Mouse (Mus musculus) CH12.LX (cell line): ENCODE measurements around the gene Ipo8. TPM values are rescaled to one million over a fixed set of nuclear protein-coding genes. Genes with fewer than 3 reads are reported as not detected.

Experiments used
- DNase-seq: peaks from one replicate; pipeline ENCODE4 v3.0.0-alpha.2; 2013; ENCODE audit errors: extremely low read depth
- H3K27ac ChIP-seq: 2 replicates; pipeline ENCODE4 v1.5.1; 2012; ENCODE audit warnings: low read depth, mild to moderate bottlenecking, control low read depth, moderate library complexity; ENCODE audit not compliant: insufficient read depth
- H3K27me3 ChIP-seq: replicated peaks from 2 replicates; pipeline ENCODE3; 2012; ENCODE audit warnings: inconsistent platforms
- H3K36me3 ChIP-seq, 2 experiments: replicated peaks in 1 of 2; 2 replicates each; pipeline versions ENCODE3 to v1.6.1; 2012; ENCODE audit warnings: inconsistent platforms in 1 of 2, low read length in 1 of 2, mild to moderate bottlenecking in 1 of 2, mixed read lengths in 1 of 2, moderate library complexity in 1 of 2; ENCODE audit not compliant: control insufficient read depth in 1 of 2, insufficient read depth in 1 of 2
- H3K4me1 ChIP-seq, 2 experiments: 2 replicates each; pipeline ENCODE4 v1.6.1; 2012; ENCODE audit warnings: inconsistent platforms in 1 of 2, moderate library complexity in 1 of 2; ENCODE audit not compliant: insufficient read depth in 2 of 2, control insufficient read depth in 1 of 2
- H3K4me2 ChIP-seq: 2 replicates; pipeline ENCODE4 v1.6.1; 2012; ENCODE audit warnings: low read depth, mild to moderate bottlenecking, control low read depth; ENCODE audit not compliant: poor library complexity, insufficient read depth, severe bottlenecking
- H3K4me3 ChIP-seq, 3 experiments: fragments of 150-350 bp in 1 of 3; sonication (generic) in 1 of 3; replicated peaks in 1 of 3; 2 replicates each; pipeline versions ENCODE3 to v1.5.1; 2011 to 2012; ENCODE audit warnings: low read depth in 2 of 3, low read length in 2 of 3, mild to moderate bottlenecking in 2 of 3, moderate library complexity in 2 of 3, control low read depth in 1 of 3, improper control_type of control experiment in 1 of 3, inconsistent platforms in 1 of 3, mixed read lengths in 1 of 3; ENCODE audit not compliant: poor library complexity in 1 of 3
- H3K79me2 ChIP-seq: replicated peaks from 2 replicates; pipeline ENCODE4 v1.6.1; 2012; ENCODE audit warnings: mild to moderate bottlenecking, moderate library complexity; ENCODE audit not compliant: control insufficient read depth, poor library complexity, insufficient read depth, severe bottlenecking; ENCODE audit errors: extremely low read depth
- H3K9ac ChIP-seq: 2 replicates; pipeline ENCODE4 v1.6.1; 2012; ENCODE audit warnings: low read depth, mild to moderate bottlenecking, control low read depth, moderate library complexity; ENCODE audit not compliant: insufficient read depth
- H3K9me3 ChIP-seq: replicated peaks from 2 replicates; pipeline ENCODE3; 2012; ENCODE audit warnings: low read length, inconsistent platforms, mixed read lengths
- E2F4 ChIP-seq: IDR thresholded peaks from 2 replicates; pipeline ENCODE4 v1.6.1; 2011; ENCODE audit warnings: low read depth, low read length, improper control_type of control experiment; ENCODE audit not compliant: insufficient replicate concordance
- EP300 ChIP-seq: IDR thresholded peaks from 2 replicates; pipeline ENCODE4 v1.6.1; 2011; ENCODE audit warnings: low read length, improper control_type of control experiment
- ETS1 ChIP-seq: conservative IDR thresholded peaks from 2 replicates; pipeline ENCODE4 v1.6.1; 2012; ENCODE audit warnings: low read depth, mild to moderate bottlenecking, inconsistent platforms, low read length, improper control_type of control experiment, moderate library complexity
- GABPA ChIP-seq: IDR thresholded peaks from 2 replicates; pipeline ENCODE4 v1.6.1; 2012; ENCODE audit warnings: low read depth, low read length, improper control_type of control experiment, inconsistent platforms; ENCODE audit not compliant: insufficient replicate concordance
- HCFC1 ChIP-seq: IDR thresholded peaks from 2 replicates; pipeline ENCODE4 v1.6.1; 2012; ENCODE audit warnings: low read depth, mild to moderate bottlenecking, inconsistent platforms, low read length, improper control_type of control experiment
- IRF4 ChIP-seq: IDR thresholded peaks from 2 replicates; pipeline ENCODE4 v1.6.1; 2014; ENCODE audit warnings: low read depth, mild to moderate bottlenecking, inconsistent platforms, low read length, improper control_type of control experiment
- JUND ChIP-seq: conservative IDR thresholded peaks from 2 replicates; pipeline ENCODE4 v1.6.1; 2011; ENCODE audit warnings: low read depth, low read length, improper control_type of control experiment
- MAZ ChIP-seq: IDR thresholded peaks from 2 replicates; pipeline ENCODE4 v1.6.1; 2012; ENCODE audit warnings: low read depth, mild to moderate bottlenecking, inconsistent platforms, low read length, improper control_type of control experiment, moderate library complexity
- MEF2A ChIP-seq: IDR thresholded peaks from 2 replicates; pipeline ENCODE4 v1.6.1; 2014; ENCODE audit warnings: low read depth, mild to moderate bottlenecking, inconsistent platforms, low read length, improper control_type of control experiment, borderline replicate concordance
- NELFE ChIP-seq: IDR thresholded peaks from 2 replicates; pipeline ENCODE4 v1.6.1; 2011; ENCODE audit warnings: low read depth, low read length, improper control_type of control experiment
- PAX5 ChIP-seq: IDR thresholded peaks from 2 replicates; pipeline ENCODE4 v1.6.1; 2012; ENCODE audit warnings: low read length, inconsistent platforms, mixed read lengths
- POLR2A ChIP-seq: IDR thresholded peaks from 2 replicates; pipeline ENCODE4 v1.6.1; 2011; ENCODE audit warnings: low read depth, mild to moderate bottlenecking, improper control_type of control experiment, low read length
- RAD21 ChIP-seq: IDR thresholded peaks from 2 replicates; pipeline ENCODE4 v1.6.1; 2011; ENCODE audit warnings: low read depth, mild to moderate bottlenecking, low read length, improper control_type of control experiment, moderate library complexity
- TBP ChIP-seq: conservative IDR thresholded peaks from 2 replicates; pipeline ENCODE4 v1.6.1; 2011; ENCODE audit warnings: low read depth, low read length, improper control_type of control experiment
- UBTF ChIP-seq: IDR thresholded peaks from 2 replicates; pipeline ENCODE4 v1.6.1; 2012; ENCODE audit warnings: low read depth, mild to moderate bottlenecking, inconsistent platforms, low read length, improper control_type of control experiment, moderate library complexity
- USF2 ChIP-seq: conservative IDR thresholded peaks from 2 replicates; pipeline ENCODE4 v1.6.1; 2011; ENCODE audit warnings: low read depth, low read length, improper control_type of control experiment
- ZC3H11A ChIP-seq: IDR thresholded peaks from 2 replicates; pipeline ENCODE4 v1.6.1; 2012; ENCODE audit warnings: low read depth, mild to moderate bottlenecking, inconsistent platforms, low read length, improper control_type of control experiment
- ZKSCAN1 ChIP-seq: IDR thresholded peaks from 2 replicates; pipeline ENCODE4 v1.6.1; 2012; ENCODE audit warnings: low read depth, inconsistent platforms, low read length, improper control_type of control experiment, borderline replicate concordance
- ZMIZ1 ChIP-seq: IDR thresholded peaks from 2 replicates; pipeline ENCODE4 v1.6.1; 2012; ENCODE audit warnings: low read depth, mild to moderate bottlenecking, inconsistent platforms, low read length, improper control_type of control experiment
- ZNF384 ChIP-seq: IDR thresholded peaks from 2 replicates; pipeline ENCODE4 v1.6.1; 2012; ENCODE audit warnings: low read depth, low read length, improper control_type of control experiment, inconsistent platforms
- dilution Hi-C: fragments of 300-500 bp; cut with MboI; formaldehyde crosslinking; loops from 2 replicates; pipeline ENCODE4 v1.14.3; 2020; ENCODE audit warnings: low sequenced_read_pairs; ENCODE audit not compliant: extremely low pct_unique_long_range_greater_than_20kb, extremely low pct_ligation_motif_present
- in situ Hi-C: fragments of 300-500 bp; cut with MboI; formaldehyde crosslinking; loops from 3 replicates; pipeline ENCODE4 v1.14.3; 2019; ENCODE audit warnings: low sequenced_read_pairs, low pct_ligation_motif_present, low pct_unique_long_range_greater_than_20kb, mixed read lengths
- polyA plus RNA-seq: library from polyadenylated mRNA; unstranded; fragments of >175 nt; gene quantifications from 2 replicates; pipeline ENCODE4 v1.2.1, GENCODE M21; 2012; ENCODE audit warnings: low read depth; ENCODE audit not compliant: insufficient read length
- total RNA-seq, 2 experiments: library from RNA; depleted of rRNA; stranded (reverse); fragments of 300-350 nt in 1 of 2; fragments of >200 nt in 1 of 2; gene quantifications; 2 replicates each; pipeline ENCODE4 v1.2.3; 2012 to 2014

Gene Ipo8
- total and polyA plus RNA-seq, 3 experiments: 15.0 to 23.6 (median 17.6) TPM

- H3K4me3 ChIP-seq: no peak overlapping the region
- no peaks in the 10 kb centered on the region for H3K27me3 ChIP-seq
- peaks cover 0 to 8% of the 10 kb centered on the region in 2 experiments; a peak in 2 of 4 replicates for H3K4me1 ChIP-seq
- no peaks in the 10 kb centered on the region for H3K36me3 ChIP-seq
- no peaks in the 10 kb centered on the region for H3K79me2 ChIP-seq
- H3K27ac ChIP-seq: no peak overlapping the region
- DNase-seq: no peak
- no peak for TF ChIP-seq ZMIZ1
- TF ChIP-seq UBTF: no peak
- TF ChIP-seq RAD21: no peak
- no peak for TF ChIP-seq ZNF384
- no peak for TF ChIP-seq PAX5
- no peak for TF ChIP-seq POLR2A
- no peak for TF ChIP-seq JUND
- no peak for TF ChIP-seq NELFE
- no peak for TF ChIP-seq TBP
- TF ChIP-seq, all 38 proteins: peak for 0
- dilution Hi-C loops: no loop called here
- H3K9ac ChIP-seq: no peak overlapping the region
- no peak overlapping the region for H3K4me2 ChIP-seq
- H3K9me3 ChIP-seq: no peaks in the 10 kb centered on the region
- in situ Hi-C loops: no loop called here
These were observed 97.3 kb downstream of the Ipo8 start for GRCm38 (mm10) chr6:148734012-148734411.

- H3K4me3 ChIP-seq: no peak overlapping the region
- no peak for TF ChIP-seq USF2
- no peak for TF ChIP-seq PAX5
- no peak for TF ChIP-seq ETS1
- no peak for TF ChIP-seq HCFC1
- no peak for TF ChIP-seq TBP
- no peak for TF ChIP-seq POLR2A
- no peak for TF ChIP-seq MAZ
- no peak for TF ChIP-seq GABPA
- no peak for TF ChIP-seq UBTF
- TF ChIP-seq IRF4: no peak
- no peak for TF ChIP-seq ZKSCAN1
- TF ChIP-seq RAD21: no peak
- TF ChIP-seq MEF2A: no peak
- no peak for TF ChIP-seq ZC3H11A
- no peak for TF ChIP-seq EP300
- TF ChIP-seq E2F4: no peak
- no peaks in the 10 kb centered on the region for H3K27me3 ChIP-seq
- dilution Hi-C loops (no loop called here), in situ Hi-C loops (no loop called here)
- no peaks in the 10 kb centered on the region for H3K79me2 ChIP-seq
- H3K9me3 ChIP-seq: no peaks in the 10 kb centered on the region
- H3K27ac ChIP-seq: no peak overlapping the region
- no peak overlapping the region for H3K4me2 ChIP-seq
- no peak for DNase-seq
- H3K9ac ChIP-seq: no peak overlapping the region
- H3K36me3 ChIP-seq: no peaks in the 10 kb centered on the region
- H3K4me1 ChIP-seq: peaks cover 0 to 8% of the 10 kb centered on the region in 2 experiments; a peak in 2 of 4 replicates
These were observed 98.3 kb downstream of the Ipo8 start for GRCm38 (mm10) chr6:148732920-148733319.
